Mouse (Mus musculus): Measurements from ENCODE around the gene Rbm19.

GRCm38 (mm10) chr5:120167787-120168325 lies 51.6 kb downstream of the Rbm19 start:
- no peak for TF ChIP-seq POLR2A (IDR thresholded peaks at IDR 0.05; ENCODE audit: extremely low read depth, insufficient read depth, low read length)
- no peak for TF ChIP-seq CTCF (IDR thresholded peaks at IDR 0.05; ENCODE audit: low read depth, low read length)
